Mouse (Mus musculus) spleen, adult 10 weeks (tissue): Measurements from ENCODE around the gene Krt78. TPM values are rescaled to one million over a fixed set of nuclear protein-coding genes. Genes with fewer than 3 reads are reported as not detected.

Source experiments
- polyA plus RNA-seq: library from polyadenylated mRNA; stranded (reverse); fragments of 350-450 nt; fragmentation: Illumina TruSeq; extraction: RNeasy Lipid Tissue Mini Kit (QIAGEN cat#74804); gene quantifications from one replicate; pipeline ENCODE4 v1.2.3, GENCODE M21; 2015; ENCODE audit warnings: low replicate concordance; ENCODE audit not compliant: insufficient read depth

Krt78 gene
- polyA plus RNA-seq, result not detected

GRCm38 (mm10) chr15:101954187-101954586 lies at the start of gene Krt78:
Gene Krt78 (minus strand): TSS chr15:101954287.

GRCm38 (mm10) chr15:101940274-101940829 lies 13.7 kb downstream of the Krt78 start, which contains the start of gene Krt79:
Gene Krt79 (minus strand): TSS chr15:101940324.

GRCm38 (mm10) chr15:101924635-101925034 lies 29.5 kb downstream of the Krt78 start, which contains the start of gene Krt4:
Gene Krt4 (minus strand): TSS chr15:101924735.

Other genes with a start within 250 kb of the Krt78 start
- gene Krt5, start 241.4 kb downstream of the Krt78 start, polyA plus RNA-seq, result not detected
- gene Krt71, start 211.2 kb downstream of the Krt78 start, polyA plus RNA-seq, result not detected
- gene Krt72, start 167.8 kb downstream of the Krt78 start, polyA plus RNA-seq, result not detected
- gene Krt73, start 151.9 kb downstream of the Krt78 start, polyA plus RNA-seq, result not detected
- gene Krt2, start 136.1 kb downstream of the Krt78 start, polyA plus RNA-seq, result not detected
- 0.10 TPM for gene Krt1, start 103.5 kb downstream of the Krt78 start, polyA plus RNA-seq
- gene Krt77, start 84.6 kb downstream of the Krt78 start, polyA plus RNA-seq, result not detected
- gene Krt76, start 61.4 kb downstream of the Krt78 start, polyA plus RNA-seq, result not detected
- gene Krt4, start 29.6 kb downstream of the Krt78 start, polyA plus RNA-seq, result not detected
- gene Krt79, start 14.0 kb downstream of the Krt78 start, polyA plus RNA-seq, result not detected
- gene Krt8, start 50.2 kb upstream of the Krt78 start, polyA plus RNA-seq, result 0.19 TPM
- gene Krt18, start 73.9 kb upstream of the Krt78 start, polyA plus RNA-seq, result 0.17 TPM
- gene Eif4b, start 119.5 kb upstream of the Krt78 start, polyA plus RNA-seq, result 272 TPM
- 51.0 TPM for gene Tns2, start 146.1 kb upstream of the Krt78 start, polyA plus RNA-seq
- 15.6 TPM for gene Spryd3, start 181.9 kb upstream of the Krt78 start, polyA plus RNA-seq
- gene Igfbp6, start 190.1 kb upstream of the Krt78 start, polyA plus RNA-seq, result 0.88 TPM
- 1.5 TPM for gene Soat2, start 196.2 kb upstream of the Krt78 start, polyA plus RNA-seq
- 110 TPM for gene Zfp740, start 249.0 kb upstream of the Krt78 start, polyA plus RNA-seq